Mouse (Mus musculus) testis, adult 2 months (tissue): ENCODE measurements around the gene Gdpd5.

Experiments
- CTCF ChIP-seq: fragments of 200-500 bp; IDR thresholded peaks from 2 replicates; pipeline ENCODE4 v1.5.1; 2012; ENCODE audit warnings: low read depth, mild to moderate bottlenecking, inconsistent platforms, low read length, moderate library complexity; ENCODE audit not compliant: control insufficient read depth, insufficient read depth, insufficient replicate concordance
- POLR2A ChIP-seq: fragments of 200-500 bp; IDR thresholded peaks from 2 replicates; pipeline ENCODE4 v1.6.1; 2012; ENCODE audit warnings: low read depth, mild to moderate bottlenecking, inconsistent platforms, low read length, moderate library complexity; ENCODE audit not compliant: control insufficient read depth

DNA sequence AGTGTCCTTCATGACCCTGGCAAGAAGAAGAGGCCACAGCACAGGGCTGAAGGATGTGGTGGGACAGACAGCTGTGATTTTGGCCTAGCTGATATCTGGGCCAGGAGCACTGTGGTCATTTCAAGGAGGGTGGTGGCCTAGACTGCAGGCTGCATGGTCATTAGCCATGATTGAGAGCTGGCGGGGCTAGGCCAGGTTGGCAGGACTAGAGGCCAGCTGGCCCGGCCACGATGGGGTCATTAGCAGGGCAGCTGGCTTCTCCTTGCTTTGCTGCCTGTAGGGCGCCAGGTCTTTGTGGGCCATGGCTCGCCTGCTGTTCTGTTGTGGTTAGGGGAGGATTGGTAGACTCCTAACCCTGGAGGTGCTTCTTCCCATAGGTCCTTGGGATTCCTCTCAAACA lies 4.8 kb downstream of the Gdpd5 start:
- TF ChIP-seq CTCF (no peak), POLR2A (no peak)
